Mouse (Mus musculus) lung, adult 2 months (tissue): ENCODE measurements at regions not wholly inside any gene's neighbourhood (a gene's known extent, or its start where the extent isn't known, plus 50 kb on each side); places are given as distances from the start of the nearest gene placed in this dataset.

Experiments used
- CTCF ChIP-seq: fragments of 200-500 bp; IDR thresholded peaks from 2 replicates; pipeline ENCODE4 v1.5.1; 2011; ENCODE audit warnings: mild to moderate bottlenecking, low read length, control low read depth; ENCODE audit not compliant: insufficient read depth
- POLR2A ChIP-seq: fragments of 200-500 bp; IDR thresholded peaks from 2 replicates; pipeline ENCODE4 v1.6.1; 2011; ENCODE audit warnings: low read depth, mild to moderate bottlenecking, control low read depth, low read length, borderline replicate concordance; ENCODE audit errors: extremely low read depth

- TF ChIP-seq CTCF (no peak), POLR2A (no peak)
Measured at GRCm38 (mm10) chr2:28301313-28301712, 108.5 kb downstream of the Olfm1 start.
